Mouse (Mus musculus) left cerebral cortex, adult 2 months (tissue): ENCODE data around the gene Klhl2. TPM values are rescaled to one million over a fixed set of nuclear protein-coding genes. Genes with fewer than 3 reads are reported as not detected.

ENCODE experiments used
- DNase-seq, 2 experiments: peaks; one replicate each; pipeline ENCODE4 v3.0.0; 2021 to 2022; ENCODE audit warnings: low spot score in 2 of 2, mixed read lengths in 1 of 2; ENCODE audit errors: extremely low spot score in 1 of 2
- H3K27ac ChIP-seq: fragments of 200-600 bp; 2 replicates; pipeline ENCODE4 v1.8.1; 2022
- H3K4me3 ChIP-seq: fragments of 200-600 bp; 2 replicates; pipeline ENCODE4 v1.8.1; 2022
- CTCF ChIP-seq: fragments of 200-600 bp; IDR thresholded peaks from 2 replicates; pipeline ENCODE4 v1.8.1; 2022; ENCODE audit warnings: antibody characterized with exemption, mild to moderate bottlenecking, moderate library complexity
- intact Hi-C: fragments of 180-260 bp; cut with DNase I; formaldehyde crosslinking; loops from one replicate; pipeline ENCODE4 v1.15.1; 2025
- total RNA-seq, 2 experiments: library from RNA; stranded (reverse); gene quantifications; 2 replicates each; pipeline ENCODE4 v1.2.3; 2021

Klhl2 gene
- total RNA-seq, 2 experiments from 2014 or later: 158 to 173 TPM

- peak; percentile 37 to 46 for DNase-seq
Observed at GRCm38 (mm10) chr8:64788715-64789114, 61.1 kb downstream of the Klhl2 start.

GRCm38 (mm10) chr8:64786801-64787200, 63.0 kb downstream of the Klhl2 start:
- TF ChIP-seq CTCF: no peak
- DNase-seq: no peak
- Histone ChIP-seq H3K4me3 (no peak overlapping the region), H3K27ac (no peak overlapping the region; the same call in 1 of the 2 replicates)
- intact Hi-C loops: no loop called here

More at GRCm38 (mm10) chr8:64788715-64789114, 61.1 kb downstream of the Klhl2 start:
- no peak for TF ChIP-seq CTCF
- Histone ChIP-seq H3K4me3 (no peak overlapping the region), H3K27ac (no peak overlapping the region)
- intact Hi-C loops: no loop called here

GRCm38 (mm10) chr8:64784235-64784634, 65.6 kb downstream of the Klhl2 start:
- no peak overlapping the region for H3K27ac ChIP-seq
- intact Hi-C loops: no loop called here
- H3K4me3 ChIP-seq: no peak overlapping the region
- TF ChIP-seq CTCF: no peak
- DNase-seq: no peak

- H3K27ac ChIP-seq: no peak overlapping the region
- no peak for DNase-seq
- no peak overlapping the region for H3K4me3 ChIP-seq
- no peak for TF ChIP-seq CTCF
- intact Hi-C loops: no loop called here
Observed at GRCm38 (mm10) chr8:64781947-64782346, 67.9 kb downstream of the Klhl2 start.

- H3K4me3 ChIP-seq: no peak overlapping the region
- intact Hi-C loops: loop anchor here (5.0 kb wide), 2 partner anchors 69 to 164 kb away; no protein-coding TSS in a partner anchor
- TF ChIP-seq CTCF: peak; percentile 33
- H3K27ac ChIP-seq: no peak overlapping the region
- DNase-seq: no peak
Observed at GRCm38 (mm10) chr8:64777925-64778324, 71.9 kb downstream of the Klhl2 start.

GRCm38 (mm10) chr8:64774136-64774535, 75.7 kb downstream of the Klhl2 start:
- intact Hi-C loops: no loop called here
- no peak for TF ChIP-seq CTCF
- no peak for DNase-seq
- no peak overlapping the region for H3K27ac ChIP-seq
- no peak overlapping the region for H3K4me3 ChIP-seq

- no peak for DNase-seq
- Histone ChIP-seq H3K4me3 (no peak overlapping the region), H3K27ac (no peak overlapping the region; the same call in 1 of the 2 replicates)
- intact Hi-C loops: no loop called here
- no peak for TF ChIP-seq CTCF
Observed at GRCm38 (mm10) chr8:64770814-64771213, 79.0 kb downstream of the Klhl2 start.

GRCm38 (mm10) chr8:64769586-64769985, 80.2 kb downstream of the Klhl2 start:
- intact Hi-C loops: no loop called here
- Histone ChIP-seq H3K4me3 (no peak overlapping the region), H3K27ac (no peak overlapping the region)
- no peak for DNase-seq
- TF ChIP-seq CTCF: no peak

GRCm38 (mm10) chr8:64768645-64769044, 81.2 kb downstream of the Klhl2 start:
- Histone ChIP-seq H3K27ac (no peak overlapping the region), H3K4me3 (no peak overlapping the region)
- no peak for TF ChIP-seq CTCF
- intact Hi-C loops: no loop called here
- no peak for DNase-seq

GRCm38 (mm10) chr8:64767047-64767446, 82.8 kb downstream of the Klhl2 start:
- DNase-seq: no peak
- no peak for TF ChIP-seq CTCF
- intact Hi-C loops: no loop called here
- no peak overlapping the region for H3K4me3 ChIP-seq
- no peak overlapping the region for H3K27ac ChIP-seq

GRCm38 (mm10) chr8:64764075-64764474, 85.7 kb downstream of the Klhl2 start:
- intact Hi-C loops: no loop called here

GRCm38 (mm10) chr8:64762751-64763150, 87.1 kb downstream of the Klhl2 start:
- no peak overlapping the region for H3K4me3 ChIP-seq
- no peak for TF ChIP-seq CTCF
- H3K27ac ChIP-seq: no peak overlapping the region
- intact Hi-C loops: no loop called here
- DNase-seq: no peak

More at GRCm38 (mm10) chr8:64764075-64764474, 85.7 kb downstream of the Klhl2 start:
- H3K4me3 ChIP-seq: no peak overlapping the region
- DNase-seq: no peak
- H3K27ac ChIP-seq: no peak overlapping the region
- TF ChIP-seq CTCF: no peak

- TF ChIP-seq CTCF: peak; percentile 49
- Histone ChIP-seq H3K27ac (no peak overlapping the region), H3K4me3 (no peak overlapping the region)
- intact Hi-C loops: loop anchor here (1.0 kb wide), 1 partner anchor 180 kb away; no protein-coding TSS in a partner anchor
- no peak for DNase-seq
Observed at GRCm38 (mm10) chr8:64761430-64761829, 88.4 kb downstream of the Klhl2 start.
